Mouse (Mus musculus) kidney, adult 2 months (tissue): ENCODE results near the gene Dnah1. TPM values are rescaled to one million over a fixed set of nuclear protein-coding genes. Genes with fewer than 3 reads are reported as not detected.

Experiments
- DNase-seq: peaks from one replicate; pipeline ENCODE4 v3.0.0; 2021
- H3K27ac ChIP-seq: fragments of 200-500 bp; 2 replicates; pipeline ENCODE4 v1.5.1; 2012; ENCODE audit warnings: low read depth, low read length, control low read depth, inconsistent platforms; ENCODE audit not compliant: insufficient read depth
- H3K27me3 ChIP-seq: fragments of 200-500 bp; replicated peaks from 2 replicates; pipeline ENCODE4 v1.6.1; 2012; ENCODE audit warnings: mild to moderate bottlenecking, moderate library complexity, low read length, inconsistent platforms; ENCODE audit not compliant: control insufficient read depth, insufficient read depth
- H3K36me3 ChIP-seq: fragments of 200-500 bp; 2 replicates; pipeline ENCODE4 v1.6.1; 2012; ENCODE audit warnings: mild to moderate bottlenecking, moderate library complexity, low read length, inconsistent platforms; ENCODE audit not compliant: control insufficient read depth, insufficient read depth
- H3K4me1 ChIP-seq: fragments of 200-500 bp; 2 replicates; pipeline ENCODE4 v1.6.1; 2011; ENCODE audit warnings: low read length; ENCODE audit not compliant: control insufficient read depth, insufficient read depth
- H3K4me3 ChIP-seq: fragments of 200-500 bp; 2 replicates; pipeline ENCODE4 v1.5.1; 2011; ENCODE audit warnings: mild to moderate bottlenecking, low read depth, low read length, control low read depth; ENCODE audit not compliant: insufficient read depth
- CTCF ChIP-seq: fragments of 200-500 bp; conservative IDR thresholded peaks from 2 replicates; pipeline ENCODE4 v1.5.1; 2011; ENCODE audit warnings: low read depth, mild to moderate bottlenecking, control low read depth, low read length, moderate library complexity, mixed read lengths; ENCODE audit not compliant: insufficient read depth, insufficient read length
- POLR2A ChIP-seq: fragments of 200-500 bp; IDR thresholded peaks from one replicate; pipeline ENCODE4 v1.6.1; 2011; ENCODE audit warnings: low read depth, low read length, control low read depth
- WGBS: fragments of 180-500 bp; shearing (Covaris S2); methylation state at CpG from one replicate; pipeline ENCODE4 v1.1.7; 2018; 5-methylcytosine and 5-hydroxymethylcytosine counted together
- polyA plus RNA-seq: library from polyadenylated mRNA; depleted of rRNA; stranded (reverse); fragments of >200 nt; gene quantifications from 2 replicates; pipeline ENCODE4 v1.2.3, GENCODE M21; 2012

The Dnah1 gene
- polyA plus RNA-seq, 1 experiment: 0.41 TPM

DNA sequence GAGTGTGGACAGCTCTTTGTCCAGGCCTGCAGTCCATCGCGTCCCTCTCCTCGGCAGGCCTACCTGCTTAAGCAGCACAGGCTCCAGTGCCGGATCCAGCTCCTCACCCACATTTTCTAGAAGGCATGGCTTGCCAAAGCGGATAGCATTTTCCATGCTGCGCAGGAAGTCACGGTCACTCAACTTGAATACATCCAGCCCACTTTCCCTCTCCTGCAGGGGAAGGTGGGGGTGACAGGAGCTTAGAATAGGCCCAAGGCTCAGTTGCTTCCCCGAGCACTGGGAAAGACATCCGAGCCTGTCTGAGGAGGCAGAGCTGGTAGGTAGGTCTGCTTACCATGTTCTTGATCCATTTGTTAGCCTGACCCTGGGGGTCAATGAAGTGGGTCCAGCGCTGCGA lies 56.0 kb downstream of the Dnah1 start:
- DNase-seq: no peak
- Histone ChIP-seq H3K27me3 (no peaks in the 10 kb centered on the region), H3K27ac (no peak overlapping the region), H3K4me1 (no peaks in the 10 kb centered on the region), H3K36me3 (no peaks in the 10 kb centered on the region), H3K4me3 (no peak overlapping the region)
- TF ChIP-seq POLR2A (no peak), CTCF (no peak)
- 91% methylated on average over 11 of the region's 11 CpGs for WGBS

DNA sequence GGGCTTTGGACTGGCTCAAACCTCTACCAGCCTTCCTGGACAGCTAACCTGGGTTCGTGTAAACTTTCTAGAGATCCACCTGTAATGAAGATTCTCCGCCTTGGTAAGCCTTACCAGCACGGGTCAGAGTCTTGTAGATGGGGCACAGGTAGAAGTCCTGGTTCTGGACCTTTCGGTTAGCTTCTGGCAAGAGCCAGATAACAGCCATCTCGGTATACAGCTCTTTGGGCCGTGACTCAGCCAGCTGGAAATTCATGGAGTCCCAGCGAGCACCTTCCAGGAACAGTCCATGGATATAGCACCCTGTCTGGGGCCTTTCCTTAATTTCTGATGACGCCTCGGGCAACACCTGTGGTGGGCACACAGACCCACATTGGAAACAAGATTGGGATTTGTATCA lies 62.8 kb downstream of the Dnah1 start:
- Histone ChIP-seq H3K36me3 (no peaks in the 10 kb centered on the region), H3K27ac (no peak overlapping the region), H3K27me3 (no peaks in the 10 kb centered on the region), H3K4me1 (peaks cover 12% of the 10 kb centered on the region; the same call in 1 of the 2 replicates), H3K4me3 (no peak overlapping the region)
- TF ChIP-seq POLR2A (no peak), CTCF (no peak)
- DNase-seq: no peak
- 93% methylated on average over 9 of the region's 9 CpGs for WGBS

DNA sequence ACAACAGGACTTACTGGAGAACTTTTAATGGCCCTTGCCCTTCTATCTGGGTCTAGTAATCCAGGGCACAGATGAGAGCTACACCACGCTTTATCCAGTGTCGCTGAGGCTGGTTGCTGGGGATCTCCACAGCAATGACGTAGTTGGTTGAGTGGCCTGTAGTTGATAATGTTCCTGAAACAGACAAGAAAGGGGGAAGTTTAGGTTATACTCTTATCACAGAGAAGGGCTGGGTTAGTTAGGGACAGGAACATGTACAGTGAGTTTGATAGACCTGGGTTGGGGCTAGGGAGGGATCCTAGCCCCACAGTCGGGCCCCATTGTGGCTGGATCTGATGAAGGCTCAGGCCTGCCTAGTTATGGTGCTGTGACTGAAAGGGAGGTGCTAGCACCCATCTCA lies 63.3 kb downstream of the Dnah1 start:
- TF ChIP-seq CTCF (no peak), POLR2A (no peak)
- Histone ChIP-seq H3K4me1 (peaks cover 12% of the 10 kb centered on the region; the same call in 1 of the 2 replicates), H3K36me3 (peaks cover 1% of the 10 kb centered on the region; the same call in 1 of the 2 replicates)

GRCm38 (mm10) chr14:31258476-31259050 lies 65.1 kb downstream of the Dnah1 start:
- peaks cover 12% of the 10 kb centered on the region; the same call in 1 of the 2 replicates for H3K4me1 ChIP-seq
- WGBS: 67% methylated on average over 14 of the region's 14 CpGs
- no peak overlapping the region for H3K4me3 ChIP-seq
- peaks cover 4% of the 10 kb centered on the region; the same call in 1 of the 2 replicates for H3K36me3 ChIP-seq
- H3K27ac ChIP-seq: peak overlapping the region; percentile 24
- DNase-seq: peak; percentile 85
- no peak for TF ChIP-seq CTCF
- no peak for TF ChIP-seq POLR2A
- no peaks in the 10 kb centered on the region for H3K27me3 ChIP-seq

More for the DNA sequence above, 63.3 kb downstream of the Dnah1 start:
- Histone ChIP-seq H3K27ac (no peak overlapping the region), H3K27me3 (no peaks in the 10 kb centered on the region), H3K4me3 (no peak overlapping the region)
- 95% methylated on average over 4 of the region's 4 CpGs for WGBS
- DNase-seq: no peak

DNA sequence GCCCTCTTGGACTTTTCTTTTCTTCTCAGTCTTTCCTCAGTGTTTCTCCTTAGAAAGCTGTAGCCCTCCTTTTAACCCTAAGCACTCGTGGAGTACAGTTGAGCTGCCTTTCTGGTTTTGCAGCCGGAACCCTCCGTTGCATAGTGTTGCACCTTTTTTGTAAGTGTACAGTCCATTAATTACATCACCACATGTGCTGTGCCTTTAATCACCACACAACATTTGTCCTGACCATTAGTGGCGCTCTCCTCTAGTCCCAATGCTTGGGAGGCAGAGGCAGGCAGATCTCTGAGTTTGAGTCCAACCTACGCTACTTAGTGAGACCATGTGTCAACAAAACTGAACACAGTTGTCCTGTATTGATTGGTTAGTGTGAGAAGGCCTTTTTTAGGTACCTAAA lies 71.6 kb downstream of the Dnah1 start:
- Histone ChIP-seq H3K4me3 (peak overlapping the region; percentile 98), H3K27ac (no peak overlapping the region), H3K4me1 (peaks cover 9% of the 10 kb centered on the region; the same call in 1 of the 2 replicates), H3K27me3 (no peaks in the 10 kb centered on the region), H3K36me3 (peaks cover 4% of the 10 kb centered on the region; the same call in 1 of the 2 replicates)
- no peak for DNase-seq
- WGBS: 78% methylated on average over 5 of the region's 5 CpGs
- TF ChIP-seq POLR2A: no peak
- TF ChIP-seq CTCF: no peak

DNA sequence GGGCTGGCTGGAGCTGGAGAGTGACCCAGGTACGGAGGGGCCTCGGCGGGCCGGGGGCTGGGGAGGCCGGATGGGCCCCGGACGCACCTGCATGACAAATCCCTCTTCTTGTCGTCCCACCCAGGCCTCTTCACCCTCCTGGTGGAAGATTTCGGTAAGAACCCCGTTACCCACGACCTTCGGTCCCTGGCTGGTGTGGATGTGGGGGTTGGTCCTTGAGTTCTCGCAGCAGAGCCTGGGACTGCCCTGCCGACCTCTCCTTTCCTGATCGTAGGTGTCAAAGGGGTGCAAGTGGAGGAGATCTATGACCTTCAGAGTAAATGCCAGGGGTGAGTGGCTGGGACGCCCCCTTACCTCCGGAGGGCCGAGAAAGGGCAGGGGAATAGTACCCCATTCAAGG lies 72.1 kb downstream of the Dnah1 start:
- TF ChIP-seq POLR2A (no peak), CTCF (no peak)
- peaks cover 9% of the 10 kb centered on the region; the same call in 1 of the 2 replicates for H3K4me1 ChIP-seq
- H3K4me3 ChIP-seq: peak overlapping the region; percentile 98
- WGBS: 1% methylated on average over 18 of the region's 18 CpGs
- peaks cover 4% of the 10 kb centered on the region; the same call in 1 of the 2 replicates for H3K36me3 ChIP-seq
- H3K27ac ChIP-seq: peak overlapping the region; percentile 74
- DNase-seq: no peak
- no peaks in the 10 kb centered on the region for H3K27me3 ChIP-seq

DNA sequence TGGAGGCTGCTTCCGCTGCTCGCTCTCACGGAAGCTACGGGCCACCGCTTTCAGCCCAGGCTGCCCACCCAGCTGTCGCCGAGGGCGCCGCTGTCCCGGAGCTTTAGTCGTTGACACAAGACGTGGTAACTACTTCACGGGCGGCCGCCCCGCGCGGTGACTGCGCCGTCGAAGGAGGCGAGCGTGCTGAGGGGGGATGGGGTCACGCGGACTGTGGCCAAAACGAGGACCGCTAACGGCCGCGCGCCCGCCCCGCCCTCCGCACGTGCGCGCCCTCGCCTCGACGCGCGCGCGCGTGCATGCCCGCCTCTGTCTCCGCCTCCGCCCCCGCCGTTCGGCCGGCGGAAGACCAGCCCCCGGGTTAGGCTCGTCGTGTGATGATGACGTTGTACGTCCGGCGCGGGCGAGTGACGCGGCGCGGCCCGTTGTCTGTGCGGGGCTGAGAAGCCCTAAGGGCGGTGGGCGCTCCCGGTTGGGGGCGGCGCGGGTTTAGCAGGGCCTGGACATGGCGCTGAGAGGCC lies 72.6 kb downstream of the Dnah1 start, which contains the start of the genes Phf7 and Bap1:
TSS of gene Phf7 (minus strand) at position 234 of the 521 bp plus-strand sequence.
TSS of gene Bap1 (plus strand) at position 367 of the 521 bp plus-strand sequence.
- Histone ChIP-seq H3K4me3 (peak within 1 kb of the TSS; percentile 98), H3K4me1 (peaks cover 9% of the 10 kb centered on the region; the same call in 1 of the 2 replicates), H3K27me3 (no peaks in the 10 kb centered on the region), H3K36me3 (peaks cover 4% of the 10 kb centered on the region; the same call in 1 of the 2 replicates), H3K27ac (peak within 1 kb of the TSS; percentile 99)
- peak; percentile 96 for DNase-seq
- WGBS: under 1% methylated on average over 75 of the region's 75 CpGs
- TF ChIP-seq CTCF (no peak), POLR2A (peak; percentile 56)
